Mouse (Mus musculus): ENCODE data around the gene Olah. TPM values are rescaled to one million over a fixed set of nuclear protein-coding genes. Genes with fewer than 3 reads are reported as not detected.

The Olah gene
- total and polyA plus RNA-seq, 3 experiments: not detected

DNA sequence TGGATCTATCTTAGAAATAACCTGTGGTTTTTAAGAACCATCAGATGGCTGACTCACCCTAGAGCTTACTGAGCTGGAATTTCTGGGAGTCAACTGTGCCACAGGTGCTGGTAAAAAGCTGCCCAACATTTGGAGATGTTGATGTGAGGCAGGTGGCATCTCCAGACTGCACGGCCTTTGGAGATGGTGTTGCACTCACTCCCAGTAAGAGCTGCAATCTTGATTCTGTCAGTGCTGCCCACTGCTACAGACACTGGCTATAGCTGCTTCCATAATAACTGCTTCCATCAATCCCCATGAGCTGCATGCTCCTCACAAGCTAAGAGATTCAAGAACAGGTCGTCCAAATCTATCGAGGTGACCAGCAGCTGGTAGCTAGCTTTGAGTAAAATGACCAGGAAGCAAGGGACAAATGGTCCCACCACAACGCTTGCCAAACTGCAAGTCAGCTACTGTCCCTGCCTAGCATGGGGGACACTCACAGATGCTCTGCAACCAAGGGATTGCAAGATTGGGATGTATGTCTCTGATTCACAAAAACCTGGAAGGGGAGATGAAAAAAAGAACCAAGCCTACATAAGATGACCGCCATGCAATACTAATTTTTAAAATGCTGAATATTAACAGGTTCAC lies 65.8 kb downstream of the Olah start:
- Histone ChIP-seq H3K27me3 (ENCODE audit: control insufficient read depth in 1 of 2, insufficient read depth in 2 of 2, low read length in 2 of 2) (no peaks in the 10 kb centered on the region), H3K79me2 (ENCODE audit: control insufficient read depth, insufficient read depth, low read length, poor library complexity) (peaks cover 21% of the 10 kb centered on the region), H3K36me3 (ENCODE audit: control insufficient read depth in 1 of 2, insufficient read depth in 2 of 2, low read length in 2 of 2) (peaks cover 0 to 17% of the 10 kb centered on the region in 2 experiments), H3K9me3 (replicated peaks; ENCODE audit: insufficient read depth, low read length) (no peaks in the 10 kb centered on the region), H3K9ac (ENCODE audit: control insufficient read depth, low read depth, low read length, poor library complexity, severe bottlenecking) (peak overlapping the region; percentile 96), H3K27ac (ENCODE audit: control insufficient read depth, low read depth, low read length) (peak overlapping the region; percentile 82), H3K4me3 (ENCODE audit: control insufficient read depth in 1 of 2, insufficient read depth in 1 of 2, low read depth in 2 of 2, low read length in 2 of 2) (peak overlapping the region; percentile 82 to 89), H3K4me1 (ENCODE audit: control insufficient read depth in 1 of 2, insufficient read depth in 2 of 2, low read length in 2 of 2) (peaks cover 3 to 8% of the 10 kb centered on the region in 2 experiments; a peak in 3 of 4 replicates)
- TF ChIP-seq USF1 (IDR thresholded peaks at IDR 0.05; ENCODE audit: low read depth, low read length): no peak
- TF ChIP-seq POLR2AphosphoS5 (IDR thresholded peaks at IDR 0.05; ENCODE audit: borderline replicate concordance, low read depth, low read length): no peak
- no peak for TF ChIP-seq MAFK (IDR thresholded peaks at IDR 0.05; ENCODE audit: borderline replicate concordance, low read depth, low read length)
- TF ChIP-seq NRF1 (IDR thresholded peaks at IDR 0.05; ENCODE audit: insufficient read depth, low read depth, low read length, poor library complexity, severe bottlenecking): no peak
- no peak for TF ChIP-seq SMC3 (IDR thresholded peaks at IDR 0.05; ENCODE audit: low read depth, low read length)
- no peak for TF ChIP-seq RCOR1 (IDR thresholded peaks at IDR 0.05; ENCODE audit: low read depth, low read length)
- no peak for TF ChIP-seq ETS1 (IDR thresholded peaks at IDR 0.05; ENCODE audit: low read depth, low read length)
- DNase-seq (ENCODE audit: low read depth, low spot score): peak; percentile 33

DNA sequence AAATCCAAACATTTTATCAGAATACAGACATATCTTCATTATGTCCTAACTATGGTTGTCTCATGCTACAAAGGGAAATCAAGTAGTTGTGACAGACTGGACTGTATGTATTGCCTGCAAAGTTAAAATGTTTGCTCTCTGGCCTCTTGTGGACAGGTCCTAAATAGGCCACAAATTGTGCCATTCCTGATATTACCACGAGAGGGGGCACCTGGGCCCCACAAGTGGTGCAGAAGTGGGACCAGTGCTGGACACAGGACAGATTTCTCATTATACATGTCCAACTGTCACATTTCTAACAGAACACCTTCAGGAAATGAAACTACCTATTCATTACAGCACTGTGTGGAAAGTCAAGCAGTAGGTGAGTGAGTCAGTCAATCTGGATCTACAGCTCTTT lies 69.7 kb downstream of the Olah start:
- Histone ChIP-seq H3K4me3 (ENCODE audit: control insufficient read depth in 1 of 2, insufficient read depth in 1 of 2, low read depth in 2 of 2, low read length in 2 of 2) (no peak overlapping the region), H3K4me1 (ENCODE audit: control insufficient read depth in 1 of 2, insufficient read depth in 2 of 2, low read length in 2 of 2) (peaks cover 3 to 8% of the 10 kb centered on the region in 2 experiments; a peak in 3 of 4 replicates), H3K79me2 (ENCODE audit: control insufficient read depth, insufficient read depth, low read length, poor library complexity) (peaks cover 21% of the 10 kb centered on the region), H3K9me3 (replicated peaks; ENCODE audit: insufficient read depth, low read length) (no peaks in the 10 kb centered on the region), H3K36me3 (ENCODE audit: control insufficient read depth in 1 of 2, insufficient read depth in 2 of 2, low read length in 2 of 2) (peaks cover 6 to 12% of the 10 kb centered on the region in 2 experiments), H3K27me3 (ENCODE audit: control insufficient read depth in 1 of 2, insufficient read depth in 2 of 2, low read length in 2 of 2) (no peaks in the 10 kb centered on the region), H3K9ac (ENCODE audit: control insufficient read depth, low read depth, low read length, poor library complexity, severe bottlenecking) (no peak overlapping the region), H3K27ac (ENCODE audit: control insufficient read depth, low read depth, low read length) (no peak overlapping the region)
- TF ChIP-seq RAD21 (IDR thresholded peaks at IDR 0.05; ENCODE audit: low read depth, low read length): peak; percentile 38
- TF ChIP-seq CTCF (IDR thresholded peaks at IDR 0.05 in 2 of 3, conservative IDR thresholded peaks at IDR 0.05 in 1 of 3; ENCODE audit: control insufficient read depth in 1 of 3, insufficient read depth in 1 of 3, low read depth in 2 of 3, low read length in 3 of 3, poor library complexity in 1 of 3, severe bottlenecking in 1 of 3): peak; percentile 65 to 80 (median 68)
- TF ChIP-seq MYC (IDR thresholded peaks at IDR 0.05; ENCODE audit: low read depth, low read length): no peak
- TF ChIP-seq SMC3 (IDR thresholded peaks at IDR 0.05; ENCODE audit: low read depth, low read length): peak; percentile 70
- TF ChIP-seq POLR2A (IDR thresholded peaks at IDR 0.05; ENCODE audit: control insufficient read depth in 1 of 2, insufficient read depth in 1 of 2, low read depth in 1 of 2, low read length in 2 of 2, poor library complexity in 1 of 2): no peak
- no peak for TF ChIP-seq HCFC1 (IDR thresholded peaks at IDR 0.05; ENCODE audit: low read depth, low read length)
- no peak for TF ChIP-seq MAX (IDR thresholded peaks at IDR 0.05; ENCODE audit: low read length)
- no peak for TF ChIP-seq BHLHE40 (IDR thresholded peaks at IDR 0.05; ENCODE audit: borderline replicate concordance, low read depth, low read length)
- DNase-seq (ENCODE audit: low read depth, low spot score): peak; percentile 73
